Comparison of ENCODE assay signal across 14 mouse cellular contexts in the genomic region with DNA sequence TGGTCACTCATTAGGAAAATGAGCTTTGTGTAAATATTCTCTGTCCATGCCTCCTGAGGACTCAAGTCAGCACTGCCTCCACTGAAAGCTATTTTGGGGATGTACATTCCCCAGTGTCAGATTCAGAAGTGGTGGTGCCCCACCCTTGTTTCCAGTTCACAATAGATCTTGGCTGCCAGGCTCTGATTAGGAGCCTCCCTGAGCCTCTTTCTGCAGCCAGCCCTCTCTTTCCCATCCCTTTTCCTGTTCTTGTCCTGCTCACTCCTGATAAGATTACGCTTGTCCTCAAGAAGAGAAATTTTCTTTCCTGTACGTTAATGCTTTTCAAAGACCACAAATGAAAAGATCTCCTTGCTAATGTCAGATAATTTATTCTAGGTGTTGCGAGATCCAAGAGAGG.
DNase-seq lines count a peak whose midpoint lies in the region; ATAC-seq and TF ChIP-seq lines count a peak whose summit lies in the region.
"Had no signal": no experiment of that assay in that cellular context is flagged by ENCODE, and none has a peak within 500 bp of the region (broad histone marks: within the 10 kb centered on the region; RNA-seq: fewer than 3 reads in every experiment).

No protein-coding gene starts in this region.

- H3K4me2 ChIP-seq in heart, postnatal 0 days (ENCODE audit: low read depth, low read length), result no peak overlapping the region
- H3K4me2 ChIP-seq in lung, embryonic 16.5 days (ENCODE audit: low read depth, low read length), result no peak overlapping the region
- H3K4me2 ChIP-seq: limb, embryonic 13.5 days; midbrain, embryonic 12.5 days; neural tube, embryonic 15.5 days had no signal

- no peaks in the 10 kb centered on the region for H3K27me3 ChIP-seq in heart, postnatal 0 days (ENCODE audit: control insufficient read depth, insufficient read depth, low read length)
- H3K27me3 ChIP-seq in lung, embryonic 16.5 days (ENCODE audit: control insufficient read depth, insufficient read depth, low read depth, low read length), result no peaks in the 10 kb centered on the region
- H3K27me3 ChIP-seq: limb, embryonic 13.5 days; midbrain, embryonic 12.5 days; neural tube, embryonic 15.5 days had no signal

- peak; percentile 9 for DNase-seq in NIH3T3 (ENCODE audit: low read depth)
- peak; percentile 5 to 35 for DNase-seq in adrenal gland, postnatal 36 days
- DNase-seq in heart, postnatal 0 days (ENCODE audit: low spot score), result peak; percentile 37
- no peak for DNase-seq in B cell, adult 2 months
- no peak for DNase-seq in embryo, embryonic 11 days
- no peak for DNase-seq in urinary bladder, postnatal 14 days (ENCODE audit: low spot score)
- DNase-seq: cerebellum, postnatal 10 days; right cerebral cortex, postnatal 25 days had no signal

- H3K9ac ChIP-seq in heart, postnatal 0 days (replicated peaks; ENCODE audit: low read depth, low read length), result no peak overlapping the region
- H3K9ac ChIP-seq in lung, embryonic 16.5 days (ENCODE audit: low read length), result no peak overlapping the region
- H3K9ac ChIP-seq: limb, embryonic 13.5 days; midbrain, embryonic 12.5 days; neural tube, embryonic 15.5 days had no signal

- no peaks in the 10 kb centered on the region for H3K9me3 ChIP-seq in heart, postnatal 0 days (replicated peaks; ENCODE audit: control insufficient read depth, low read length)
- H3K9me3 ChIP-seq in lung, embryonic 16.5 days (ENCODE audit: control insufficient read depth, low read length), result no peaks in the 10 kb centered on the region
- H3K9me3 ChIP-seq: hindbrain, embryonic 10.5 days; limb, embryonic 13.5 days; midbrain, embryonic 12.5 days; neural tube, embryonic 15.5 days had no signal

- peaks cover 14% of the 10 kb centered on the region; the same call in 1 of the 2 replicates for H3K4me1 ChIP-seq in heart, postnatal 0 days (ENCODE audit: control insufficient read depth, insufficient read depth)
- no peaks in the 10 kb centered on the region for H3K4me1 ChIP-seq in lung, embryonic 16.5 days (replicated peaks; ENCODE audit: control insufficient read depth, insufficient read depth, low read length)

- no peak overlapping the region for H3K4me3 ChIP-seq in heart, postnatal 0 days (ENCODE audit: low read depth, low read length)
- no peak overlapping the region for H3K4me3 ChIP-seq in lung, embryonic 16.5 days (ENCODE audit: low read length)
- H3K4me3 ChIP-seq: hindbrain, embryonic 10.5 days; layer of hippocampus, adult 2 months; limb, embryonic 13.5 days; midbrain, embryonic 12.5 days; neural tube, embryonic 15.5 days had no signal

- TF ChIP-seq CTCF in heart, postnatal 0 days (IDR thresholded peaks at IDR 0.05; ENCODE audit: low read depth), result no peak

- TF ChIP-seq EP300 in heart, postnatal 0 days (IDR thresholded peaks at IDR 0.05; ENCODE audit: low read depth), result no peak; the same call in 1 of the 2 replicates

- 19% methylated on average over 3 of the region's 3 CpGs for WGBS in heart, postnatal 0 days
- 43% methylated on average over 3 of the region's 3 CpGs for WGBS in lung, embryonic 16.5 days

- peak overlapping the region; percentile 46; the same call in 1 of the 2 replicates for H3K27ac ChIP-seq in heart, postnatal 0 days (ENCODE audit: low read depth)
- H3K27ac ChIP-seq in lung, embryonic 16.5 days (ENCODE audit: low read length), result peak overlapping the region; percentile 27; the same call in 1 of the 2 replicates
- H3K27ac ChIP-seq: hindbrain, embryonic 10.5 days; layer of hippocampus, adult 2 months; limb, embryonic 13.5 days; midbrain, embryonic 12.5 days; neural tube, embryonic 15.5 days had no signal

- peak; percentile 60 for ATAC-seq in heart, postnatal 0 days (ENCODE audit: insufficient read depth, low read depth)
- peak; percentile 69 for ATAC-seq in lung, embryonic 16.5 days (ENCODE audit: low read depth)

- no peaks in the 10 kb centered on the region for H3K36me3 ChIP-seq in heart, postnatal 0 days (replicated peaks; ENCODE audit: control insufficient read depth, insufficient read depth, low read length)
- no peaks in the 10 kb centered on the region for H3K36me3 ChIP-seq in lung, embryonic 16.5 days (ENCODE audit: control insufficient read depth, insufficient read depth, low read length)
- H3K36me3 ChIP-seq: hindbrain, embryonic 10.5 days; limb, embryonic 13.5 days; midbrain, embryonic 12.5 days; neural tube, embryonic 15.5 days had no signal

Comparison
In these comparisons a context has a peak if more than half of its experiments do, and no peak if none do; other contexts are left out.
1. DNase-seq: peak in NIH3T3 (single experiment), adrenal gland, postnatal 36 days (2 of 2) and heart, postnatal 0 days (single experiment); none in B cell, adult 2 months (0 of 2), embryo, embryonic 11 days (single experiment) and urinary bladder, postnatal 14 days (single experiment).